Mouse (Mus musculus): ENCODE measurements around the gene Tmem132c.

DNA sequence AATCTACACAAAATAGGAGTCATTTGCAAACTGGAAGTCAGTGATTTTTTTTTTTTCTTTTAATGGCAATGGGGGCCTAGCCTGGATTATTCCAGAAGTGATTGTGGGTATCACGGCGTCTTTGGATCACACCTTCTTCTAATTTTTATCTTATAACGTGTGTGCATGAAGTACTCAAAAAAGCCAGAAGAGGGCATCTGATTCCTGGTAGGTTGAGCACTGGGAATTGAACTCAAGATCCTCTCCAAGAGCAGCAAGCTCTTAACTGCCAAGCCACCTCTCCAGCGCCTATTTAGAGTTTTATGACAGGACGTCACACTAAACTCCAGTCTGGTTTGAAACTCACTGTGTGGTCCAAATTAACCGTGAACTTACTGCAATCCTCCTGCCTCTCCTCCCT is 346.2 kb downstream of the Tmem132c start:
- peak; percentile 46 for TF ChIP-seq CTCF (IDR thresholded peaks at IDR 0.05; ENCODE audit: low read depth)
- no peak for TF ChIP-seq EP300 (optimal IDR thresholded peaks at IDR 0.05)

All from stomach, postnatal 0 days (tissue).